Mouse (Mus musculus): ENCODE data around the gene Gng10. TPM values are rescaled to one million over a fixed set of nuclear protein-coding genes. Genes with fewer than 3 reads are reported as not detected.

The Gng10 gene
- polyA plus RNA-seq, 1 experiment from 2014 or later: 99.6 TPM

DNA sequence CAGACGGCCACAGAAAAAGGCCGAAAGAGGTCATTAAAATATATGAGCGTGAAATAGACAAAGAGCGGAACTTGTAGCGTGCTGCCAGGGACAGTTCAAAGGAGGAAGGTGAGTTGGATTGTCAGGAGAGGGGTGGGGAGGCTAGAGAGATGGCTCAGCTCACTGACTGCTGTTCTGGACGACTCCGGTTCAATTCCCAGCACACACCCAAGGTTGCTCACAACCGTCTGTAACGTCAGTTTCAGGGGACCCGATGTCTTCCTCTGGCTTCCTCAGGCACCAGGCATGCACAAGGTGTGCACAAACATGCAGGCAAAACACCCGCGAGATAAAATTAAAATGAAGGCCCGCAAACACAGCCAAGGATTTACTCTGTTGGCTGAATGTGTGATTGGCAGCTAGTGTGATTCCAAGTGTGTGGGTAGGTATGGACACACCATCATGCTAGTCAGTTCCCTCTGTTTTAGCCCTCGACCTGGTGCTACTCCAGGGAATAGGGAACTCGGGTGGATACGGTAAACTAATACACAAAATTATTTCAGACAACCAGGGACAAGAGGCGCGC lies 980 bp downstream of the Gng10 start:
- peak overlapping the region; percentile 87 for H3K9ac ChIP-seq (ENCODE audit: low read length)
- H3K4me1 ChIP-seq (replicated peaks; ENCODE audit: control insufficient read depth, insufficient read depth): no peaks in the 10 kb centered on the region
- 60% methylated on average over 18 of the region's 18 CpGs for WGBS
- DNase-seq (ENCODE audit: low spot score) (no peak), ATAC-seq (ENCODE audit: low FRiP score, low TSS enrichment) (no peak)
- H3K9me3 ChIP-seq (ENCODE audit: control insufficient read depth, low read length): no peaks in the 10 kb centered on the region
- no peak overlapping the region for H3K27ac ChIP-seq (replicated peaks)
- TF ChIP-seq EP300 (optimal IDR thresholded peaks at IDR 0.05) (no peak), CTCF (IDR thresholded peaks at IDR 0.05; ENCODE audit: low read depth) (no peak)
- peak overlapping the region; percentile 72 for H3K4me2 ChIP-seq (replicated peaks; ENCODE audit: low read depth)
- H3K4me3 ChIP-seq (ENCODE audit: low read depth, low read length): peak overlapping the region; percentile 82
- no peaks in the 10 kb centered on the region for H3K27me3 ChIP-seq (ENCODE audit: control insufficient read depth, insufficient read depth, low read length)
- H3K36me3 ChIP-seq (ENCODE audit: control insufficient read depth, insufficient read depth, low read length): no peaks in the 10 kb centered on the region

DNA sequence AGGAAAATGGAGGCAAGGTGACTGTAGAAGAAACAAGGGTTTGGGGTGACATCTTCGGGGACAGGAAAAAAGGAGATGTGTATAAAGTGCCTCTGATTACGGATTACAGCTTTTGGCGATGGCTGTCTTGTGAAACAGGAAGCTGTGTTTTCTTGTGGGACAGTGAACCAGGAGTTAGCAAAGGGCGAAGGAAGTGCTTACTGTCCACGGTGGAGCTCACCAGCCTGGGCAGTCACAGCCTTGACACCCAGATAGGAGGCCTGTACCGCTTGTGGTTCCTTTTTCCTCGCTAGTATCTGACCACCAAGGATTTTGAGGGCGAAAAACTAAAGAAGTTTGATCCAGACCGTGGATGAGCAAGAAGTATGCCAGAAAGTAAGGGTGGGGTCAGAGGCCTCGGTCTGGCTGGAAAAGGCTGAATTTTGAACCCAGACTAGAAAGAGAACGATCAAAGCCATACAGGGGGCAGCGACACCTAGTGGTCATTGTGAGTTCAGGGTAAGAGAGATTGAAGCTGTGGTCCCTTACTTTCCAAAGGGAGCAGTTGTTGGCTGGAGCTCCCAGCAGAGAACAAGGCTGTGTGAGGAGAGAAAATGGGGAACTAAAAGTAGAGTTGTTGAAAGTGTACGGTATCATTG lies 1.7 kb downstream of the Gng10 start:
- Histone ChIP-seq H3K4me2 (replicated peaks; ENCODE audit: low read depth) (peak overlapping the region; percentile 14; the same call in 1 of the 2 replicates), H3K27ac (replicated peaks) (no peak overlapping the region)

DNA sequence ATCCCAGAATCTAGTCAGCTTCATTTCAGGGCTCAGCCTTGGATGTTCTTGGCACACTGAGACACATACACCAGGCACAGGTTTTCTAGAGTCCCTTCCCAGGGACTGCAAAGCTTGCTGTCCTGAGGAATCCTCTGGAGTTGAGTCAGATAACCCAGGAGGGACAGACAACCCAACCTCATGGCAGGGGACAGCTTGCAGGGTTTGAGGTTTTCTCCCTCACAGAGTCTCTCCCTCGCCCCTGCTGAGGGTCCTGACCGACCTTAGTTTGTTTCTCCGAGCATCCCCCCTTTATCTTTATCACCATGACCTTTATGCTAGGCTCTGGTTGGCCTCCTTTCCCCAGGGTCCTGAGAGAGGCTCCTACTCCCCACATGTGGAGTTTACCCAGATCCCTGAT lies 2.6 kb downstream of the Gng10 start:
- Histone ChIP-seq H3K9me3 (ENCODE audit: control insufficient read depth, low read length) (no peaks in the 10 kb centered on the region), H3K4me3 (ENCODE audit: low read depth, low read length) (no peak overlapping the region), H3K27ac (replicated peaks) (no peak overlapping the region), H3K4me2 (replicated peaks; ENCODE audit: low read depth) (no peak overlapping the region), H3K9ac (ENCODE audit: low read length) (no peak overlapping the region), H3K36me3 (ENCODE audit: control insufficient read depth, insufficient read depth, low read length) (no peaks in the 10 kb centered on the region), H3K4me1 (replicated peaks; ENCODE audit: control insufficient read depth, insufficient read depth) (no peaks in the 10 kb centered on the region), H3K27me3 (ENCODE audit: control insufficient read depth, insufficient read depth, low read length) (no peaks in the 10 kb centered on the region)
- DNase-seq (ENCODE audit: low spot score): no peak
- TF ChIP-seq CTCF (IDR thresholded peaks at IDR 0.05; ENCODE audit: low read depth): no peak
- no peak for TF ChIP-seq EP300 (optimal IDR thresholded peaks at IDR 0.05)
- WGBS: 78% methylated on average over 3 of the region's 3 CpGs
- no peak for ATAC-seq (ENCODE audit: low FRiP score, low TSS enrichment)

More for the DNA sequence above, 1.7 kb downstream of the Gng10 start:
- no peaks in the 10 kb centered on the region for H3K9me3 ChIP-seq (ENCODE audit: control insufficient read depth, low read length)
- H3K4me3 ChIP-seq (ENCODE audit: low read depth, low read length): no peak overlapping the region
- no peaks in the 10 kb centered on the region for H3K27me3 ChIP-seq (ENCODE audit: control insufficient read depth, insufficient read depth, low read length)
- no peaks in the 10 kb centered on the region for H3K4me1 ChIP-seq (replicated peaks; ENCODE audit: control insufficient read depth, insufficient read depth)
- H3K9ac ChIP-seq (ENCODE audit: low read length): no peak overlapping the region
- DNase-seq (ENCODE audit: low spot score) (peak; percentile 72), ATAC-seq (ENCODE audit: low FRiP score, low TSS enrichment) (0 out of 2 replicates have a peak, but pooled peaks have one; percentile 24)
- 50% methylated on average over 13 of the region's 13 CpGs for WGBS
- no peaks in the 10 kb centered on the region for H3K36me3 ChIP-seq (ENCODE audit: control insufficient read depth, insufficient read depth, low read length)
- TF ChIP-seq CTCF (IDR thresholded peaks at IDR 0.05; ENCODE audit: low read depth): peak; percentile 90
- TF ChIP-seq EP300 (optimal IDR thresholded peaks at IDR 0.05): no peak

DNA sequence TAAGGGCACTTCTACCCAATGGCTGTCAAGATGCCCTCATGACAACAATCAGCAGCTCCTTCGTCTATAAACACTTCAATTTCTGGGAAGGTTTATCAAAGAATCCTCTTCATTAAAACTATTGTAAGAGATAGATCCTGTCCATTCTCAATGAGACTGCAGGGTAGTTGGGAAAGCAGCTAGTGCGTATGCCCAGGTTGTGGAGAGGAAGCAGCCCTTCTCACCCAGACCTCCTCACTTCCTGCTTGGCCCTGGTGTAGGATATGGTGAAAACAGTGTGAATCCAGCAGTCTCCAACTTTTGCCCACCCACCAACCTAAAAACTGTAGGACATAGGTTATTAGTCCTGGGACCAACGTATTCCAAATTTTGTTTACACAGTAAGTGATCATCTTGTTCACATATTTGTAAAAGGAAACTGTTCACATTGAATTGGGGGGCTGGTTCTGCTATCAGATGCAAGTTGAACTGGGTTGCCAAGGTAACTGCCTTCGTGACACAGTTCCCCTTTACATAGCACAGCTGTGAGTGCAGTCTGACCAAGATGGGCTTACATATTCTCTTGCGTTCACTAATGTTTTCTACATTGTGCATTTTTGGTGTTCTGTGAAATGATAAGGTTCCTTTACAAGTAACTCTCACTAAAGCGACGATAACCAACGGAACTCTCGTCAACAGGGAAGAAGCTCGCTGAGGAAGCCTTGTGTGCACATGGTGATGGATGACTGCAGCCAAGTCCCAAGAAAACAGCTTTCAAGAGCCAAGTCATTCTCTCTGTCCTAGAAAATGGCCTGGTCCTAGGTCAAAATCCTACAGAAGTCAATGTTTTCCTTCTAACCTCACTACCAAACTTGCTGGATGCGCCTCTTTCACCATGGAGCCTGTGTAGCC lies 5.8 kb downstream of the Gng10 start:
- Histone ChIP-seq H3K4me3 (ENCODE audit: low read depth, low read length) (no peak overlapping the region), H3K36me3 (ENCODE audit: control insufficient read depth, insufficient read depth, low read length) (no peaks in the 10 kb centered on the region), H3K27me3 (ENCODE audit: control insufficient read depth, insufficient read depth, low read length) (no peaks in the 10 kb centered on the region), H3K9ac (ENCODE audit: low read length) (no peak overlapping the region), H3K27ac (replicated peaks) (no peak overlapping the region), H3K4me2 (replicated peaks; ENCODE audit: low read depth) (no peak overlapping the region), H3K4me1 (replicated peaks; ENCODE audit: control insufficient read depth, insufficient read depth) (no peaks in the 10 kb centered on the region), H3K9me3 (ENCODE audit: control insufficient read depth, low read length) (no peaks in the 10 kb centered on the region)
- DNase-seq (ENCODE audit: low spot score) (no peak), ATAC-seq (ENCODE audit: low FRiP score, low TSS enrichment) (no peak)
- no peak for TF ChIP-seq EP300 (optimal IDR thresholded peaks at IDR 0.05)
- 80% methylated on average over 11 of the region's 11 CpGs for WGBS

DNA sequence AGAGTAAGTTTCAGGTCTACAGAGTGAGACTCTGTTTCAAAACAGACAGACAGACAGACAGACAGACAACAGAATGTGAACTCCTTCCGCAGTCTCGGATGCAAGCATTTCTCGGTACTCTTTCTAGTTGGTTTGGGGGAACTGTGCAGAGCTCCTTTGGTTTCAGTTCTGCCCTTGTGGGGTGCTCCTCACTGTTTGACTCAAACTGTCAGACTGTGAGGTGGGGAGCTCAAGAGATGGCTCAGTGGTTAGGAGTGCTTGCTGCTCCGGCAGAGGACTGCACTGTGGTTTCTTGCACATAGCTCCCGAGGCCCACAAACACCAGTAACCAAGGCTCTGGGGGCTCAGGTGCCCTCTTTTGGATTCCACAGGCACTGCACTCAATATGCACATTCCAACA lies 8.2 kb downstream of the Gng10 start:
- 93% methylated on average over 5 of the region's 5 CpGs for WGBS

More for the DNA sequence above, 8.2 kb downstream of the Gng10 start:
- no peak overlapping the region for H3K9ac ChIP-seq (ENCODE audit: low read length)
- no peaks in the 10 kb centered on the region for H3K9me3 ChIP-seq (ENCODE audit: control insufficient read depth, low read length)
- TF ChIP-seq EP300 (optimal IDR thresholded peaks at IDR 0.05) (no peak), CTCF (IDR thresholded peaks at IDR 0.05; ENCODE audit: low read depth) (no peak)
- H3K36me3 ChIP-seq (ENCODE audit: control insufficient read depth, insufficient read depth, low read length): no peaks in the 10 kb centered on the region
- no peaks in the 10 kb centered on the region for H3K4me1 ChIP-seq (replicated peaks; ENCODE audit: control insufficient read depth, insufficient read depth)
- no peak overlapping the region for H3K4me3 ChIP-seq (ENCODE audit: low read depth, low read length)
- no peak overlapping the region for H3K4me2 ChIP-seq (replicated peaks; ENCODE audit: low read depth)
- no peaks in the 10 kb centered on the region for H3K27me3 ChIP-seq (ENCODE audit: control insufficient read depth, insufficient read depth, low read length)
- ATAC-seq (ENCODE audit: low FRiP score, low TSS enrichment) (no peak), DNase-seq (ENCODE audit: low spot score) (no peak)
- H3K27ac ChIP-seq (replicated peaks): no peak overlapping the region
